Mouse (Mus musculus) embryonic facial prominence, embryonic 14.5 days (tissue): ENCODE results near the gene Med23. TPM values are rescaled to one million over a fixed set of nuclear protein-coding genes. Genes with fewer than 3 reads are reported as not detected.
A peak's percentile ranks its signal among the peaks of the same experiment; 100 is the strongest.

ENCODE experiments used
- ATAC-seq: fragments of 200-750 bp; cut with Nextera tagmentation; 2 replicates; pipeline ENCODE4 v1.8.0; 2017; ENCODE audit warnings: low read depth, moderate number of reproducible peaks, moderate TSS enrichment
- DNase-seq: peaks from one replicate; pipeline ENCODE4 v3.0.0-alpha.2; 2015; ENCODE audit warnings: low spot score
- H3K27ac ChIP-seq: fragments of 300-500 bp; sonication (generic); replicated peaks from 2 replicates; pipeline ENCODE4 v1.5.1; 2014; ENCODE audit warnings: low read depth, mild to moderate bottlenecking, low read length, moderate library complexity
- H3K27me3 ChIP-seq: fragments of 300-500 bp; sonication (generic); replicated peaks from 2 replicates; pipeline ENCODE4 v1.6.1; 2014; ENCODE audit warnings: low read length; ENCODE audit not compliant: control insufficient read depth, insufficient read depth
- H3K36me3 ChIP-seq: fragments of 300-500 bp; sonication (generic); 2 replicates; pipeline ENCODE4 v1.6.1; 2014; ENCODE audit warnings: low read length, mixed read lengths; ENCODE audit not compliant: control insufficient read depth, insufficient read depth
- H3K4me1 ChIP-seq: fragments of 300-500 bp; sonication (generic); 2 replicates; pipeline ENCODE4 v1.6.1; 2014; ENCODE audit warnings: antibody characterized with exemption, low read length; ENCODE audit not compliant: control insufficient read depth, insufficient read depth
- H3K4me2 ChIP-seq: fragments of 300-500 bp; sonication (generic); 2 replicates; pipeline ENCODE4 v1.6.1; 2014; ENCODE audit warnings: low read depth, mild to moderate bottlenecking, low read length, moderate library complexity, mixed read lengths
- H3K4me3 ChIP-seq: fragments of 300-500 bp; sonication (generic); 2 replicates; pipeline ENCODE4 v1.5.1; 2014; ENCODE audit warnings: low read depth, mild to moderate bottlenecking, low read length
- H3K9ac ChIP-seq: fragments of 300-500 bp; sonication (generic); 2 replicates; pipeline ENCODE4 v1.6.1; 2014; ENCODE audit warnings: low read depth, mild to moderate bottlenecking, low read length, moderate library complexity, mixed read lengths
- H3K9me3 ChIP-seq: fragments of 300-500 bp; sonication (generic); 2 replicates; pipeline ENCODE4 v1.6.1; 2016; ENCODE audit warnings: low read length; ENCODE audit not compliant: control insufficient read depth
- WGBS: fragments of 180-500 bp; shearing (Covaris S2); extraction: QIAGEN DNeasy Blood & Tissue Kit; methylation state at CpG from one replicate; pipeline ENCODE4 v1.1.7; 2014; 5-methylcytosine and 5-hydroxymethylcytosine counted together
- polyA plus RNA-seq: library from polyadenylated mRNA; unstranded; fragments of >200 nt; fragmentation: Nextera tagmentation; extraction: Ambion mirVana; gene quantifications from 2 replicates; pipeline ENCODE4 v1.2.1, GENCODE M21; 2014

The Med23 gene
- polyA plus RNA-seq, 1 experiment from 2014 or later, result 17.7 TPM

GRCm38 (mm10) chr10:24828136-24828535, 41.6 kb upstream of the Med23 start:
- Histone ChIP-seq H3K4me3 (no peak overlapping the region), H3K4me2 (no peak overlapping the region), H3K27ac (no peak overlapping the region), H3K36me3 (no peaks in the 10 kb centered on the region), H3K9ac (no peak overlapping the region), H3K9me3 (no peaks in the 10 kb centered on the region), H3K27me3 (no peaks in the 10 kb centered on the region), H3K4me1 (peaks cover 3% of the 10 kb centered on the region)
- ATAC-seq, result no peak
- 88% methylated on average over 4 of the region's 4 CpGs for WGBS
- no peak for DNase-seq

- 87% methylated on average over 5 of the region's 5 CpGs for WGBS
- Histone ChIP-seq H3K27ac (no peak overlapping the region), H3K4me1 (peaks cover 8% of the 10 kb centered on the region; the same call in 1 of the 2 replicates), H3K9ac (no peak overlapping the region), H3K4me3 (no peak overlapping the region), H3K27me3 (no peaks in the 10 kb centered on the region), H3K36me3 (no peaks in the 10 kb centered on the region), H3K4me2 (no peak overlapping the region), H3K9me3 (no peaks in the 10 kb centered on the region)
- DNase-seq (no peak), ATAC-seq (no peak)
These were observed 39.3 kb upstream of the Med23 start for GRCm38 (mm10) chr10:24830448-24830847.

- no peak for ATAC-seq
- WGBS, result 52% methylated on average over 14 of the region's 15 CpGs
- no peak overlapping the region for H3K4me3 ChIP-seq
These were observed 38.2 kb upstream of the Med23 start for GRCm38 (mm10) chr10:24831377-24832095.

GRCm38 (mm10) chr10:24832306-24832705, 37.5 kb upstream of the Med23 start:
- Histone ChIP-seq H3K36me3 (no peaks in the 10 kb centered on the region), H3K4me2 (no peak overlapping the region), H3K9me3 (no peaks in the 10 kb centered on the region), H3K27ac (no peak overlapping the region), H3K4me1 (peaks cover 19% of the 10 kb centered on the region), H3K9ac (no peak overlapping the region), H3K4me3 (no peak overlapping the region), H3K27me3 (no peaks in the 10 kb centered on the region)
- no peak for DNase-seq
- WGBS, result 86% methylated on average over 9 of the region's 9 CpGs
- ATAC-seq, result no peak

More at GRCm38 (mm10) chr10:24831377-24832095, 38.2 kb upstream of the Med23 start:
- H3K36me3 ChIP-seq, result no peaks in the 10 kb centered on the region
- H3K9me3 ChIP-seq, result no peaks in the 10 kb centered on the region
- peaks cover 17% of the 10 kb centered on the region for H3K4me1 ChIP-seq
- no peaks in the 10 kb centered on the region for H3K27me3 ChIP-seq
- no peak overlapping the region for H3K4me2 ChIP-seq
- no peak overlapping the region for H3K27ac ChIP-seq
- DNase-seq, result no peak
- H3K9ac ChIP-seq, result no peak overlapping the region

GRCm38 (mm10) chr10:24834634-24835371, 35.0 kb upstream of the Med23 start:
- no peaks in the 10 kb centered on the region for H3K27me3 ChIP-seq
- H3K9me3 ChIP-seq, result no peaks in the 10 kb centered on the region
- H3K27ac ChIP-seq, result no peak overlapping the region
- peak overlapping the region; percentile 32 for H3K9ac ChIP-seq
- H3K4me2 ChIP-seq, result peak overlapping the region; percentile 51
- WGBS, result 7% methylated on average over 4 of the region's 4 CpGs
- ATAC-seq, result peak; percentile 47; the same call in 1 of the 2 replicates
- peak overlapping the region; percentile 14 for H3K4me3 ChIP-seq
- H3K4me1 ChIP-seq, result peaks cover 19% of the 10 kb centered on the region
- DNase-seq, result peak; percentile 36
- no peaks in the 10 kb centered on the region for H3K36me3 ChIP-seq

GRCm38 (mm10) chr10:24835702-24836342, 34.0 kb upstream of the Med23 start:
- H3K27ac ChIP-seq, result peak overlapping the region; percentile 54
- WGBS, result 5% methylated on average over 12 of the region's 12 CpGs
- peak; percentile 66 for DNase-seq
- H3K9me3 ChIP-seq, result no peaks in the 10 kb centered on the region
- peak overlapping the region; percentile 14 for H3K4me3 ChIP-seq
- peak; percentile 68 for ATAC-seq
- H3K27me3 ChIP-seq, result no peaks in the 10 kb centered on the region
- H3K36me3 ChIP-seq, result no peaks in the 10 kb centered on the region
- H3K9ac ChIP-seq, result peak overlapping the region; percentile 41; the same call in 1 of the 2 replicates
- peak overlapping the region; percentile 51 for H3K4me2 ChIP-seq
- H3K4me1 ChIP-seq, result peaks cover 19% of the 10 kb centered on the region

GRCm38 (mm10) chr10:24836366-24837038, 33.3 kb upstream of the Med23 start:
- no peak for ATAC-seq
- Histone ChIP-seq H3K4me2 (peak overlapping the region; percentile 51), H3K9ac (no peak overlapping the region), H3K27ac (peak overlapping the region; percentile 54; the same call in 1 of the 2 replicates), H3K36me3 (no peaks in the 10 kb centered on the region), H3K27me3 (no peaks in the 10 kb centered on the region), H3K4me3 (no peak overlapping the region), H3K9me3 (no peaks in the 10 kb centered on the region), H3K4me1 (peaks cover 19% of the 10 kb centered on the region)
- DNase-seq, result no peak
- 26% methylated on average over 4 of the region's 4 CpGs for WGBS

GRCm38 (mm10) chr10:24840795-24841194, 29.0 kb upstream of the Med23 start:
- no peak overlapping the region for H3K27ac ChIP-seq
- ATAC-seq (no peak), DNase-seq (no peak)
- H3K4me1 ChIP-seq, result peaks cover 9% of the 10 kb centered on the region; the same call in 1 of the 2 replicates
- H3K27me3 ChIP-seq, result no peaks in the 10 kb centered on the region
- H3K4me3 ChIP-seq, result no peak overlapping the region
- WGBS, result 95% methylated on average over 4 of the region's 4 CpGs
- H3K36me3 ChIP-seq, result no peaks in the 10 kb centered on the region
- H3K9ac ChIP-seq, result no peak overlapping the region
- no peaks in the 10 kb centered on the region for H3K9me3 ChIP-seq
- no peak overlapping the region for H3K4me2 ChIP-seq
